Mouse (Mus musculus): ENCODE measurements at regions not wholly inside any gene's neighbourhood (a gene's known extent, or its start where the extent isn't known, plus 50 kb on each side); places are given as distances from the start of the nearest gene placed in this dataset.

DNA sequence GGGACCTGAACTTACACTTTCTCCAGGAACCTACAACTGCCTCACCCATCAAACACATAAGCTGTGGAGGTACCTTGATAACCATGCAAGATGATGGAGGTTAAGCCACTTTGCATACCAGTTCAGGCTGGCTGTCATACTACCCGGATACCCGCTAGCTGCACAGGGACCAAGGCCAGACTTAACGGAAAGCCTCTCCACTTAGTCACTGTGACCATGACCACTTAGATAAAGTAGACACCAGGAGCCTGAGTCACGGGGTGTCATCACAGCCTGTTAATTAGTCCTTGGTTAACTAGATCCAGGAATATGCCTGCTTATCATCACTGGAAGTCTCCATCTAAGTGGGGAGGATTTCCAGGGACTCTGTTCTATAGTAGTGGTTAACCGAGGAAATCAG lies 124.7 kb downstream of the Aipl1 start:
- Histone ChIP-seq H3K4me1 (ENCODE audit: insufficient read depth, low read depth, low read length) (no peaks in the 10 kb centered on the region), H3K36me3 (replicated peaks) (no peaks in the 10 kb centered on the region), H3K9me3 (replicated peaks) (peaks cover 61% of the 10 kb centered on the region), H3K4me3 (ENCODE audit: low read depth, low read length) (no peak overlapping the region), H3K27me3 (ENCODE audit: insufficient read depth, low read length) (no peaks in the 10 kb centered on the region)
- ATAC-seq (ENCODE audit: extremely low read depth, insufficient number of reproducible peaks, low FRiP score, poor library complexity, severe bottlenecking) (no peak), DNase-seq (ENCODE audit: low spot score) (no peak)
- TF ChIP-seq TAL1 (conservative IDR thresholded peaks at IDR 0.05; ENCODE audit: low read depth, low read length) (no peak), GATA2 (IDR thresholded peaks at IDR 0.05; ENCODE audit: borderline replicate concordance, low read depth, low read length) (no peak)

DNA sequence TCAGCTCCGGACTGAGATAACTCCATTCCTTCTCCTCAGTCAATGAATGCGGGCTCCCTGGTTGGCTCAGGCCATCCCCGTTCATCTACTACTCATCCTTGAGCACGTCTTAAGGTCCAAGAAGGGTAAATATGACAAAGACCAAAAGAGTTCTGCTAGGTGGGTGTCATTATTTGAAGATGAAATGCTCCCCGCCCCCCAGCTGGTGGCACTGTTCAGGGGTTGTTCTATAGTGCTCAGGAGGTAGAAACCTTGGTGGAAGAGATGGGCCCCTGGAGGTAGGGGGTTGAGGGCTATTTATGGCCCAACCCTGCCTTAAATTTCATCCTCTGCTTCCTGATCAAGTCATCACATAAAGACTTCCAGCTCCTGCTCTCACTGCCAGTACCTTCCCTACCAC lies 126.0 kb downstream of the Aipl1 start:
- H3K4me1 ChIP-seq (ENCODE audit: insufficient read depth, low read depth, low read length), result no peaks in the 10 kb centered on the region
- ATAC-seq (ENCODE audit: extremely low read depth, insufficient number of reproducible peaks, low FRiP score, poor library complexity, severe bottlenecking), result no peak
- H3K9me3 ChIP-seq (replicated peaks), result peaks cover 58% of the 10 kb centered on the region
- no peaks in the 10 kb centered on the region for H3K27me3 ChIP-seq (ENCODE audit: insufficient read depth, low read length)
- H3K36me3 ChIP-seq (replicated peaks), result no peaks in the 10 kb centered on the region
- no peak for TF ChIP-seq POLR2AphosphoS5 (IDR thresholded peaks at IDR 0.05; ENCODE audit: insufficient replicate concordance, low read depth, low read length)
- no peak for TF ChIP-seq GATA1 (IDR thresholded peaks at IDR 0.05; ENCODE audit: borderline replicate concordance, low read length)
- no peak for TF ChIP-seq TAL1 (conservative IDR thresholded peaks at IDR 0.05; ENCODE audit: low read depth, low read length)
- DNase-seq (ENCODE audit: low spot score), result no peak
- H3K4me3 ChIP-seq (ENCODE audit: low read depth, low read length), result no peak overlapping the region

DNA sequence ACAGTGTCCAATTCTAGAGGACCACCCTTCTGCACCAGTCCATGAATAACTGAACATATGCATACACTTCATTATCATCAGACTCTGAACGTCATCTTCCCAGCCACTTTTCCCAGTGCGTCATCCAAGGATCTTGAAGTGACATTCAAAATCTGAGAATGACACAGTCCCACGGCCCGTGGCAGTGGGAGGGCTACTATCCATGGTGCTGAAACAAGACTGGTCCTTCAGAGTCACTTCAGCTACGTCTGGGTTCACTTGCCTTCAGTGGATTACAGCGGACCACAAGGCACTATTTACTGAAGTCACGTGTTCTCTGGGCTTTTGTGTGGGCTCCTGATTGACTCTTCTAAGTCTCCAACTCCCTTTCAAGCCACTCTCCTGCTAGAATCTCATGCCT lies 128.7 kb downstream of the Aipl1 start:
- no peak for ATAC-seq (ENCODE audit: extremely low read depth, insufficient number of reproducible peaks, low FRiP score, poor library complexity, severe bottlenecking)
- DNase-seq (ENCODE audit: low spot score), result no peak

DNA sequence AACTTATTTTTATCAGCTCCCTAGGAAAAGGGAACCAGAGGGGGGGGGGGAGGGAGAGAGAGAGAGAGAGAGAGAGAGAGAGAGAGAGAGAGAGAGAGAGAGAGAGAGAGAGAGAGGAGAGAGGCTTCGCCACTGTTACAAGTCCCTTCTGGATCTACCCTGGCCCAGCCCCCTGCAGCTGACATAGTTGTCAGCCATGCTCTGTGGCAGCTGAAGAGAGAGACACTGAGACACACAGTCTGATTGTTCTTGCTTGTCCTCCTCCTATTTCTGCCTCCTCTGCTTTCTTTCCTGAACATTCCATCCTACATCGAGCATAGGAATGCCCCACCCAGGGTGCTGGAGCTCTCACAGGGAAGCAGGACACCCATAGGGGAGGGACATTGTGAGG lies 134.3 kb downstream of the Aipl1 start:
- Histone ChIP-seq H3K36me3 (replicated peaks) (no peaks in the 10 kb centered on the region), H3K4me1 (ENCODE audit: insufficient read depth, low read depth, low read length) (no peaks in the 10 kb centered on the region), H3K27me3 (ENCODE audit: insufficient read depth, low read length) (no peaks in the 10 kb centered on the region), H3K9me3 (replicated peaks) (peaks cover 70% of the 10 kb centered on the region), H3K4me3 (ENCODE audit: low read depth, low read length) (no peak overlapping the region)
- TF ChIP-seq POLR2AphosphoS5 (IDR thresholded peaks at IDR 0.05; ENCODE audit: insufficient replicate concordance, low read depth, low read length) (no peak), GATA2 (IDR thresholded peaks at IDR 0.05; ENCODE audit: borderline replicate concordance, low read depth, low read length) (no peak), GATA1 (IDR thresholded peaks at IDR 0.05; ENCODE audit: borderline replicate concordance, low read length) (no peak), CTCF (IDR thresholded peaks at IDR 0.05; ENCODE audit: low read depth, low read length) (no peak), TAL1 (conservative IDR thresholded peaks at IDR 0.05; ENCODE audit: low read depth, low read length) (no peak)
- DNase-seq (ENCODE audit: low spot score) (no peak), ATAC-seq (ENCODE audit: extremely low read depth, insufficient number of reproducible peaks, low FRiP score, poor library complexity, severe bottlenecking) (no peak)

More for the DNA sequence above, 128.7 kb downstream of the Aipl1 start:
- Histone ChIP-seq H3K36me3 (replicated peaks) (no peaks in the 10 kb centered on the region), H3K4me1 (ENCODE audit: insufficient read depth, low read depth, low read length) (no peaks in the 10 kb centered on the region), H3K9me3 (replicated peaks) (peaks cover 47% of the 10 kb centered on the region), H3K27me3 (ENCODE audit: insufficient read depth, low read length) (no peaks in the 10 kb centered on the region), H3K4me3 (ENCODE audit: low read depth, low read length) (no peak overlapping the region)
- no peak for TF ChIP-seq CTCF (IDR thresholded peaks at IDR 0.05; ENCODE audit: low read depth, low read length)
- no peak for TF ChIP-seq GATA2 (IDR thresholded peaks at IDR 0.05; ENCODE audit: borderline replicate concordance, low read depth, low read length)
- no peak for TF ChIP-seq TAL1 (conservative IDR thresholded peaks at IDR 0.05; ENCODE audit: low read depth, low read length)
- no peak for TF ChIP-seq GATA1 (IDR thresholded peaks at IDR 0.05; ENCODE audit: borderline replicate concordance, low read length)
- TF ChIP-seq POLR2AphosphoS5 (IDR thresholded peaks at IDR 0.05; ENCODE audit: insufficient replicate concordance, low read depth, low read length), result no peak

DNA sequence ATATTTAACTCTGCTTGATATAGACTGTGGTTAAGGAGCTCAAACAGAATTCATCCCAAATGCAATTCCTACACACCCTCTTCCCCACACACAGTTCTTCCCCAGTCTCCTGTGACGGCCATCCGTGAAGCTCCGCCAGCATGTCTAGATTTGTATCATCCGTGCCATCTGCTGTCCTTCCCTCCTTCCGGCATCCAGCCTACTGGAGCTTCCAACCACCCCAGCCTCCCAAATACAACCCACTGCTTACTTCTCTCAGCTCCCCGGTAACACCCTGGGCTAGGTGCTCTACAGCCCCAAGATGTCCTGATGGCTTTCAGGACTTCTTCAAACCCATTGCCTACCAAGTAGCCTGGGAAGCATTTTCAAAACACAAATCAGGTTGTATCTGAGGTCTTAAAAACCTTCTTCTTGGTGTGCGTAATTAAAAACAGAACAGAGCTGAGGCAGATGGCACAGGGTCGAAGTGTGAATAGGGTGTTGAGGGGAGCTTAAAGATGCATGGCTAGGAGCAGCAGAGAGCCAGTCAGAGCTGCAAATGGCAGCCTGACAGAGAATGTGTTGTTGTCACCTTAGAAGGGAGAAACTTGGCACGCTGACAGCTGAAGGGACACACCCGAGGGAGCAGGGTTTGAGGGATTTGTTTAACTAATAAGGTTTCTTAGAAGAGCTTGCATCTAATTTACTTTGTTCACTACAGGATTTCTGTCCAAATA lies 134.8 kb downstream of the Aipl1 start:
- TF ChIP-seq POLR2AphosphoS5 (IDR thresholded peaks at IDR 0.05; ENCODE audit: insufficient replicate concordance, low read depth, low read length), result no peak
- no peak for TF ChIP-seq GATA1 (IDR thresholded peaks at IDR 0.05; ENCODE audit: borderline replicate concordance, low read length)
- TF ChIP-seq CTCF (IDR thresholded peaks at IDR 0.05; ENCODE audit: low read depth, low read length), result no peak
- TF ChIP-seq TAL1 (conservative IDR thresholded peaks at IDR 0.05; ENCODE audit: low read depth, low read length), result no peak
- TF ChIP-seq GATA2 (IDR thresholded peaks at IDR 0.05; ENCODE audit: borderline replicate concordance, low read depth, low read length), result no peak
- H3K36me3 ChIP-seq (replicated peaks), result no peaks in the 10 kb centered on the region
- ATAC-seq (ENCODE audit: extremely low read depth, insufficient number of reproducible peaks, low FRiP score, poor library complexity, severe bottlenecking) (no peak), DNase-seq (ENCODE audit: low spot score) (no peak)
- H3K9me3 ChIP-seq (replicated peaks), result peaks cover 73% of the 10 kb centered on the region
- H3K4me3 ChIP-seq (ENCODE audit: low read depth, low read length), result no peak overlapping the region
- no peaks in the 10 kb centered on the region for H3K4me1 ChIP-seq (ENCODE audit: insufficient read depth, low read depth, low read length)
- no peaks in the 10 kb centered on the region for H3K27me3 ChIP-seq (ENCODE audit: insufficient read depth, low read length)

DNA sequence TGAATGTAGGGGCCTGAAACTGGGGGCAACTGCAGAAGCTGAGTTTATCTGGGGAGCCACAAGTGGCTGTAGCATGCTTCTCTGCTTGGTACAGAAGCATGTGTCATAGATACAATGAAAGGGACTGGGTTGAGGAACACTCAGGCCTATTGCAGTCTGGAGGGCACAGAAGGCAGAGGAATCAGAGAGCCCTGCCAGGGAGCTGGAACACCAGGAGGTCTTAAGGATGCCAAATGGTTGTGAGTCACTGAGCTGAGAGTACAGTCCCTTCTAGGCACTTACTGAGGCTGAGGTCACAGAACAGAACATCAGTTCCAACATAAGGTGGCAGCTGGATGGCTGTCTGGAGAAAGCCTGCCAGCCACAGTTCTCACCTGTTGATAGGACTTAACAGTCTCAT lies 136.5 kb downstream of the Aipl1 start:
- no peaks in the 10 kb centered on the region for H3K4me1 ChIP-seq (ENCODE audit: insufficient read depth, low read depth, low read length)
- no peaks in the 10 kb centered on the region for H3K27me3 ChIP-seq (ENCODE audit: insufficient read depth, low read length)
- ATAC-seq (ENCODE audit: extremely low read depth, insufficient number of reproducible peaks, low FRiP score, poor library complexity, severe bottlenecking), result no peak
- no peak for TF ChIP-seq POLR2AphosphoS5 (IDR thresholded peaks at IDR 0.05; ENCODE audit: insufficient replicate concordance, low read depth, low read length)
- TF ChIP-seq TAL1 (conservative IDR thresholded peaks at IDR 0.05; ENCODE audit: low read depth, low read length), result no peak
- TF ChIP-seq GATA2 (IDR thresholded peaks at IDR 0.05; ENCODE audit: borderline replicate concordance, low read depth, low read length), result no peak
- no peak for TF ChIP-seq GATA1 (IDR thresholded peaks at IDR 0.05; ENCODE audit: borderline replicate concordance, low read length)
- TF ChIP-seq CTCF (IDR thresholded peaks at IDR 0.05; ENCODE audit: low read depth, low read length), result no peak
- H3K9me3 ChIP-seq (replicated peaks), result peaks cover 70% of the 10 kb centered on the region
- DNase-seq (ENCODE audit: low spot score), result no peak
- H3K36me3 ChIP-seq (replicated peaks), result no peaks in the 10 kb centered on the region
- no peak overlapping the region for H3K4me3 ChIP-seq (ENCODE audit: low read depth, low read length)

All from G1E (cell line).